In the genomic region with DNA sequence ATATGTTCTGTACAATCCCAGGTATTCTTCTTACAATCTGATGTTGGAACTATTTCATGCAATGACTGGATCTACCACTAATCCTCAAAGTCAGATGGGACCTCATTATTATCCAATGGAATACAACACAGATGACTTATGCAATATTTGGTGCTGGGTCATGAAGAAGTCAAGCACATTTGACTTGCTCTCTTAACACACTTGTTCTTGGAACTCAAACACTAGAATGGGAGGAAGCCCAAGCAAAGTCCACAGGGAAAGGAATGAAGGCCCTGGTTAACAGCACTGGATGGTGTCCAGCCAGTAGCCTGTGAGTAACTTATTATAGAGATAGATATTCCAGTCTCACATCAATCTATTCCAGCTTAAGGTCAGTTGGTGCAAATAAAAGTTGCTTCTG, we compare ENCODE assay signal across 14 mouse cellular contexts.
DNase-seq lines count a peak whose midpoint lies in the region; ATAC-seq and TF ChIP-seq lines count a peak whose summit lies in the region.
"Had no signal": no experiment of that assay in that cellular context is flagged by ENCODE, and none has a peak within 500 bp of the region (broad histone marks: within the 10 kb centered on the region; RNA-seq: fewer than 3 reads in every experiment).

No protein-coding gene starts in this region.

- H3K4me2 ChIP-seq in limb, embryonic 14.5 days (replicated peaks; ENCODE audit: low read depth, low read length, severe bottlenecking), result no peak overlapping the region
- no peak overlapping the region for H3K4me2 ChIP-seq in forebrain, embryonic 15.5 days (replicated peaks)
- H3K4me2 ChIP-seq: hindbrain, embryonic 13.5 days; midbrain, embryonic 12.5 days had no signal

- ATAC-seq in limb, embryonic 14.5 days (ENCODE audit: low FRiP score, low read depth), result no peak
- no peak for ATAC-seq in forebrain, embryonic 15.5 days (replicated peaks)
- ATAC-seq: forebrain, embryonic 16.5 days had no signal

- no peak overlapping the region for H3K27ac ChIP-seq in limb, embryonic 14.5 days (replicated peaks; ENCODE audit: low read depth, low read length)
- H3K27ac ChIP-seq in limb, embryonic 10.5 days, result no peak overlapping the region
- no peak overlapping the region for H3K27ac ChIP-seq in forebrain, embryonic 15.5 days (replicated peaks)
- H3K27ac ChIP-seq: hindbrain, embryonic 13.5 days; midbrain, embryonic 12.5 days had no signal

- H3K36me3 ChIP-seq in limb, embryonic 14.5 days (ENCODE audit: control insufficient read depth, insufficient read depth, low read length), result no peaks in the 10 kb centered on the region
- H3K36me3 ChIP-seq in limb, embryonic 10.5 days, result no peaks in the 10 kb centered on the region
- no peaks in the 10 kb centered on the region for H3K36me3 ChIP-seq in forebrain, embryonic 15.5 days
- H3K36me3 ChIP-seq: hindbrain, embryonic 13.5 days; midbrain, embryonic 12.5 days had no signal

- no peaks in the 10 kb centered on the region for H3K4me1 ChIP-seq in limb, embryonic 14.5 days (ENCODE audit: control insufficient read depth, insufficient read depth, low read length)
- no peaks in the 10 kb centered on the region for H3K4me1 ChIP-seq in limb, embryonic 10.5 days
- no peaks in the 10 kb centered on the region for H3K4me1 ChIP-seq in forebrain, embryonic 15.5 days
- H3K4me1 ChIP-seq: hindbrain, embryonic 13.5 days; midbrain, embryonic 12.5 days had no signal

- no peaks in the 10 kb centered on the region for H3K9me3 ChIP-seq in limb, embryonic 14.5 days (ENCODE audit: control insufficient read depth, low read length)
- H3K9me3 ChIP-seq in limb, embryonic 10.5 days (replicated peaks), result no peaks in the 10 kb centered on the region
- H3K9me3 ChIP-seq in forebrain, embryonic 15.5 days, result no peaks in the 10 kb centered on the region
- H3K9me3 ChIP-seq: hindbrain, embryonic 13.5 days; midbrain, embryonic 12.5 days had no signal

- no peak overlapping the region for H3K9ac ChIP-seq in limb, embryonic 14.5 days (ENCODE audit: low read depth, low read length, severe bottlenecking)
- H3K9ac ChIP-seq in forebrain, embryonic 15.5 days (replicated peaks), result no peak overlapping the region
- H3K9ac ChIP-seq: hindbrain, embryonic 13.5 days; midbrain, embryonic 12.5 days had no signal

- H3K27me3 ChIP-seq in limb, embryonic 14.5 days (ENCODE audit: control insufficient read depth, insufficient read depth, low read length), result no peaks in the 10 kb centered on the region
- no peaks in the 10 kb centered on the region for H3K27me3 ChIP-seq in limb, embryonic 10.5 days (ENCODE audit: low read depth, poor library complexity, severe bottlenecking)
- no peaks in the 10 kb centered on the region for H3K27me3 ChIP-seq in forebrain, embryonic 15.5 days
- H3K27me3 ChIP-seq: hindbrain, embryonic 13.5 days; midbrain, embryonic 12.5 days had no signal

- H3K4me3 ChIP-seq in limb, embryonic 14.5 days (replicated peaks; ENCODE audit: low read length), result no peak overlapping the region
- H3K4me3 ChIP-seq in limb, embryonic 10.5 days, result no peak overlapping the region
- H3K4me3 ChIP-seq in forebrain, embryonic 15.5 days, result no peak overlapping the region
- H3K4me3 ChIP-seq: hindbrain, embryonic 13.5 days; midbrain, embryonic 12.5 days had no signal

- DNase-seq in adrenal gland, postnatal 14 days, result peak; percentile 21
- no peak for DNase-seq in adrenal gland, adult 18-20 months (ENCODE audit: low spot score in 2 of 2)
- peak; percentile 10 for DNase-seq in limb, embryonic 14.5 days (ENCODE audit: low spot score)
- no peak for DNase-seq in limb, embryonic 10.5 days (ENCODE audit: low spot score)
- peak; percentile 43 to 77 for DNase-seq in lung, adult 18-20 months
- peak; percentile 22 to 26 for DNase-seq in lung, postnatal 4 days
- no peak for DNase-seq in spleen, adult 12 weeks (ENCODE audit: low spot score)
- DNase-seq: left cerebral cortex, postnatal 4 days; right cerebral cortex, postnatal 14 days; thymus, adult 18-20 months had no signal

- TF ChIP-seq POLR2A in limb, embryonic 14.5 days (IDR thresholded peaks at IDR 0.05; ENCODE audit: borderline replicate concordance, extremely low read depth, insufficient read depth, insufficient read length), result no peak

Comparison
In these comparisons a context has a peak if more than half of its experiments do, and no peak if none do; other contexts are left out.
1. DNase-seq: peak in adrenal gland, postnatal 14 days (single experiment), limb, embryonic 14.5 days (single experiment), lung, adult 18-20 months (2 of 2) and lung, postnatal 4 days (2 of 2); none in adrenal gland, adult 18-20 months (0 of 2), limb, embryonic 10.5 days (single experiment) and spleen, adult 12 weeks (single experiment).